Mouse (Mus musculus) bone marrow, adult 2 months (tissue): ENCODE measurements around the gene Arhgap42.

Experiments
- CTCF ChIP-seq: fragments of 200-500 bp; IDR thresholded peaks from 2 replicates; pipeline ENCODE4 v1.5.1; 2011; ENCODE audit warnings: low read length, control low read depth; ENCODE audit not compliant: control insufficient read depth, insufficient read depth
- POLR2A ChIP-seq: fragments of 200-500 bp; IDR thresholded peaks from 2 replicates; pipeline ENCODE4 v1.6.1; 2011; ENCODE audit warnings: low read depth, mild to moderate bottlenecking, control low read depth, low read length, borderline replicate concordance; ENCODE audit not compliant: control insufficient read depth

DNA sequence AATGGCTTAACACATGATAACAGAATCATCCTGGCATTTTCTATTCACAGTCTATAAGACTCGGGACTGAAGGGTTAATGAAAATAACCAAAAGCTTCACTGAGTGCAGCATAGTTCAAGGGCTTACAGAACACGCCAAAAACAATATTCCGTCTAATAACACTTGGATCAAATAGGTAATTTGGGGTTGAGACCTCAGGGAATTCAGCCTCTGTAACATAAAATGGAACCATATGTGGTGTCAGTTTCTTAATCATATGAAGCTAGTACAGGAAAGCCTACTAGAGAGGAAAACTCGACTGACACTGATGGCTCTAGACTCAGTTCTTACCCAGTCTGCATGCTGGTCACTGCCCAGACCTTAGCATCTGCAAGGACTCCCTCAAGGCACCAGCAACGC is 95.8 kb downstream of the Arhgap42 start:
- no peak for TF ChIP-seq POLR2A
- TF ChIP-seq CTCF: no peak
